Mouse (Mus musculus) left cerebral cortex, adult 2 months (tissue): ENCODE results near the gene Marcks. TPM values are rescaled to one million over a fixed set of nuclear protein-coding genes. Genes with fewer than 3 reads are reported as not detected.
A peak's percentile ranks its signal among the peaks of the same experiment; 100 is the strongest.

ENCODE experiments used
- DNase-seq, 2 experiments: peaks; one replicate each; pipeline ENCODE4 v3.0.0; 2021 to 2022; ENCODE audit warnings: low spot score in 2 of 2, mixed read lengths in 1 of 2; ENCODE audit errors: extremely low spot score in 1 of 2
- H3K27ac ChIP-seq: fragments of 200-600 bp; 2 replicates; pipeline ENCODE4 v1.8.1; 2022
- H3K4me3 ChIP-seq: fragments of 200-600 bp; 2 replicates; pipeline ENCODE4 v1.8.1; 2022
- CTCF ChIP-seq: fragments of 200-600 bp; IDR thresholded peaks from 2 replicates; pipeline ENCODE4 v1.8.1; 2022; ENCODE audit warnings: antibody characterized with exemption, mild to moderate bottlenecking, moderate library complexity
- intact Hi-C: fragments of 180-260 bp; cut with DNase I; formaldehyde crosslinking; loops from one replicate; pipeline ENCODE4 v1.15.1; 2025
- total RNA-seq, 2 experiments: library from RNA; stranded (reverse); gene quantifications; 2 replicates each; pipeline ENCODE4 v1.2.3; 2021

Marcks gene
- total RNA-seq, 2 experiments from 2014 or later: 139 to 154 TPM

GRCm38 (mm10) chr10:37145456-37145855, 6.7 kb upstream of the Marcks start:
- Histone ChIP-seq H3K27ac (no peak overlapping the region), H3K4me3 (no peak overlapping the region)
- DNase-seq: no peak
- no peak for TF ChIP-seq CTCF
- intact Hi-C loops: no loop called here

GRCm38 (mm10) chr10:37141621-37142020, 2.9 kb upstream of the Marcks start:
- no peak for DNase-seq
- Histone ChIP-seq H3K4me3 (peak overlapping the region; percentile 91), H3K27ac (peak overlapping the region; percentile 87)
- no peak for TF ChIP-seq CTCF
- intact Hi-C loops: no loop called here

GRCm38 (mm10) chr10:37140736-37141451, 2.2 kb upstream of the Marcks start:
- no peak for TF ChIP-seq CTCF
- intact Hi-C loops: no loop called here
- peak; percentile 77 to 84 for DNase-seq
- Histone ChIP-seq H3K4me3 (peak overlapping the region; percentile 91), H3K27ac (peak overlapping the region; percentile 87)

GRCm38 (mm10) chr10:37140166-37140735, 1.5 kb upstream of the Marcks start:
- Histone ChIP-seq H3K27ac (peak overlapping the region; percentile 87), H3K4me3 (peak overlapping the region; percentile 91)
- no peak for DNase-seq
- intact Hi-C loops: no loop called here
- TF ChIP-seq CTCF: no peak

- Histone ChIP-seq H3K4me3 (peak overlapping the region; percentile 91), H3K27ac (peak overlapping the region; percentile 87)
- no peak for TF ChIP-seq CTCF
- DNase-seq: peak; percentile 26 to 28
- intact Hi-C loops: loop anchor here (5.0 kb wide), 5 partner anchors 122 to 1128 kb away; no protein-coding TSS in a partner anchor
These were observed 884 bp upstream of the Marcks start for GRCm38 (mm10) chr10:37139443-37140165.

GRCm38 (mm10) chr10:37138311-37138731, 399 bp downstream of the Marcks start:
- intact Hi-C loops: loop anchor here (5.0 kb wide), 5 partner anchors 121 to 1129 kb away; no protein-coding TSS in a partner anchor
- H3K27ac ChIP-seq: peak overlapping the region; percentile 97
- no peak for TF ChIP-seq CTCF
- DNase-seq: peak; percentile 31 to 35
- peak overlapping the region; percentile 91 for H3K4me3 ChIP-seq

GRCm38 (mm10) chr10:37137531-37138310, 999 bp downstream of the Marcks start:
- intact Hi-C loops: loop anchor here (2.0 to 5.0 kb wide), 8 partner anchors 65 to 1711 kb away; no protein-coding TSS in a partner anchor
- no peak for TF ChIP-seq CTCF
- Histone ChIP-seq H3K4me3 (peak overlapping the region; percentile 91), H3K27ac (peak overlapping the region; percentile 97)
- DNase-seq: peak; percentile 52 to 54

- peak; percentile 86 for TF ChIP-seq CTCF
- intact Hi-C loops: loop anchor here (2.0 to 5.0 kb wide), 8 partner anchors 64 to 1712 kb away; no protein-coding TSS in a partner anchor
These were observed 1.7 kb downstream of the Marcks start for GRCm38 (mm10) chr10:37136981-37137518.

GRCm38 (mm10) chr10:37135951-37136751, 2.6 kb downstream of the Marcks start:
- peak overlapping the region; percentile 97 for H3K27ac ChIP-seq
- TF ChIP-seq CTCF: no peak
- peak; percentile 51 to 52 for DNase-seq
- intact Hi-C loops: loop anchor here (2.0 to 5.0 kb wide), 8 partner anchors 63 to 1713 kb away; no protein-coding TSS in a partner anchor
- H3K4me3 ChIP-seq: peak overlapping the region; percentile 91

More at GRCm38 (mm10) chr10:37136981-37137518, 1.7 kb downstream of the Marcks start:
- H3K27ac ChIP-seq: peak overlapping the region; percentile 97
- H3K4me3 ChIP-seq: peak overlapping the region; percentile 91
- peak; percentile 94 to 97 for DNase-seq
